Mouse (Mus musculus) MEL (cell line): ENCODE data around the gene Oaz2.

Experiments
- CTCF ChIP-seq, 3 experiments: IDR thresholded peaks in 2 of 3; conservative IDR thresholded peaks in 1 of 3; 2 replicates each; pipeline ENCODE4 v1.5.1; 2011 to 2012; ENCODE audit warnings: low read length in 3 of 3, low read depth in 2 of 3, mild to moderate bottlenecking in 2 of 3, improper control_type of control experiment in 1 of 3, inconsistent platforms in 1 of 3, mixed read lengths in 1 of 3, moderate library complexity in 1 of 3; ENCODE audit not compliant: control insufficient read depth in 1 of 3, insufficient read depth in 1 of 3, poor library complexity in 1 of 3, severe bottlenecking in 1 of 3
- POLR2A ChIP-seq, 2 experiments: IDR thresholded peaks; 2 replicates each; pipeline ENCODE4 v1.6.1; 2011 to 2012; ENCODE audit warnings: low read length in 2 of 2, mild to moderate bottlenecking in 2 of 2, control low read depth in 1 of 2, improper control_type of control experiment in 1 of 2, low read depth in 1 of 2, moderate library complexity in 1 of 2; ENCODE audit not compliant: control insufficient read depth in 1 of 2, insufficient read depth in 1 of 2, poor library complexity in 1 of 2
- ZKSCAN1 ChIP-seq: IDR thresholded peaks from 2 replicates; pipeline ENCODE4 v1.6.1; 2012; ENCODE audit warnings: low read depth, mild to moderate bottlenecking, inconsistent platforms, low read length, improper control_type of control experiment, moderate library complexity
- ZNF384 ChIP-seq: IDR thresholded peaks from 2 replicates; pipeline ENCODE4 v1.6.1; 2012; ENCODE audit warnings: low read depth, mild to moderate bottlenecking, inconsistent platforms, low read length, improper control_type of control experiment

DNA sequence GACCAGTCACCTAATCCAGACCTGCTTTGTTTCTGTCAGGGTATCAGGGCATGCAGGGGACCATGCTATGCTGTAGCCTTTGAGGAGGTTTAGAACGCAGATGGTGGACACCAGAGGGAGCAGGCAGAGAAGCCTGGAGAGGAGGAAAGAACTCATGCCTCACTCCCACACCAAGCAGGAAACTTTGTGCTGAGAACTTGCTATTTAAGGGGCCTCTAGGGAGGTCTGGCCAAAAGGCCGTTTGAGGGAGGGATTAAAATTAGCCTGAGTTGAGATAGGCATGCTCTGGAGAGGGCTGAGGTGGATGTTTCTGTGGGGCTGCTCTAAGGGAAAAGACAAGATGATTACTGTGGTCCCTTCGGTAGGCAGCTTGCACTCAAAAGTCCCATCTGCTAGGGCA, 21.8 kb upstream of the Oaz2 start:
- TF ChIP-seq POLR2A (IDR thresholded peaks at IDR 0.05; ENCODE audit: control insufficient read depth in 1 of 2, insufficient read depth in 1 of 2, low read depth in 1 of 2, low read length in 2 of 2, poor library complexity in 1 of 2) (no peak), ZKSCAN1 (no peak), CTCF (IDR thresholded peaks at IDR 0.05 in 2 of 3, conservative IDR thresholded peaks at IDR 0.05 in 1 of 3; ENCODE audit: control insufficient read depth in 1 of 3, insufficient read depth in 1 of 3, low read depth in 2 of 3, low read length in 3 of 3, poor library complexity in 1 of 3, severe bottlenecking in 1 of 3) (no peak), ZNF384 (no peak)
